ENCODE assay signal across 1 mouse cellular context in the genomic region with DNA sequence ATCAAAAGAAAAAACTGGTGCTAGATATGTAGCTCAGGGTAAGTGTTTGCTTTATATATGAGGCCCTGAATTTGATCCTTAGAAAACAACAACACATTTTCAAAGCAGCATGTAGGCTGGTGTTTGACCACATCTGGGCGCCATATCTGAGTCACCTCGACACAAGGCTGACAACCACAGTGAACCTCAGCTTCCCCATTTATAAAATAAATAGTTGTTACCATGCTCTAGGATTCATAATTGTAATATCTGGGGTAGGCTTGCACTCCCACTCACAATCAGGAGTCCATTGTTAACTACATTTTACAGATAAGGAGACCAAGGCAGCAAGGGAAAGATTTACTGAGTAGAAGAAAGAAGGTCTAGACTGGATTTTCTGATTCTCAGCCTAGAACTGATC.
TF ChIP-seq lines count a peak whose summit lies in the region.

No protein-coding gene starts in this region.

TF ChIP-seq in MEL, 35 proteins besides CTCF, POLR2A, EP300 and RAD21 (continued from another document):
- TF ChIP-seq BHLHE40 (IDR thresholded peaks at IDR 0.05; ENCODE audit: borderline replicate concordance, low read depth, low read length), result no peak
- TF ChIP-seq USF1 (IDR thresholded peaks at IDR 0.05; ENCODE audit: low read depth, low read length), result no peak
- 0 out of 2 replicates have a peak, but pooled peaks have one; percentile 31 for TF ChIP-seq GATA1 (IDR thresholded peaks at IDR 0.05; ENCODE audit: low read depth, low read length)
- peak; percentile 91 for TF ChIP-seq RCOR1 (IDR thresholded peaks at IDR 0.05; ENCODE audit: low read depth, low read length)
- no peak for TF ChIP-seq ZMIZ1 (IDR thresholded peaks at IDR 0.05; ENCODE audit: low read depth, low read length)
- TF ChIP-seq NELFE (IDR thresholded peaks at IDR 0.05; ENCODE audit: low read depth, low read length), result no peak
- no peak for TF ChIP-seq MAX (IDR thresholded peaks at IDR 0.05; ENCODE audit: low read length)
- TF ChIP-seq SIN3A (IDR thresholded peaks at IDR 0.05; ENCODE audit: low read length), result no peak
- TF ChIP-seq MAZ (IDR thresholded peaks at IDR 0.05; ENCODE audit: low read depth, low read length), result no peak
- no peak for TF ChIP-seq TAL1 (IDR thresholded peaks at IDR 0.05; ENCODE audit: low read length)
